Mouse (Mus musculus) G1E (cell line): Measurements from ENCODE around the gene Opa1.

Experiments
- CTCF ChIP-seq: IDR thresholded peaks from 2 replicates; pipeline ENCODE4 v1.5.1; 2012; ENCODE audit warnings: low read depth, low read length, inconsistent platforms, mixed read lengths
- GATA1 ChIP-seq: IDR thresholded peaks from 2 replicates; pipeline ENCODE4 v1.6.1; 2012; ENCODE audit warnings: borderline replicate concordance, low read length, inconsistent platforms, mixed read lengths
- GATA2 ChIP-seq: IDR thresholded peaks from 2 replicates; pipeline ENCODE4 v1.6.1; 2012; ENCODE audit warnings: low read depth, low read length, inconsistent platforms, borderline replicate concordance
- POLR2AphosphoS5 ChIP-seq: IDR thresholded peaks from 2 replicates; pipeline ENCODE4 v1.6.1; 2012; ENCODE audit warnings: low read depth, low read length, inconsistent platforms; ENCODE audit not compliant: insufficient replicate concordance
- TAL1 ChIP-seq: conservative IDR thresholded peaks from 2 replicates; pipeline ENCODE4 v1.6.1; 2012; ENCODE audit warnings: low read depth, low read length, inconsistent platforms, mixed read lengths

DNA sequence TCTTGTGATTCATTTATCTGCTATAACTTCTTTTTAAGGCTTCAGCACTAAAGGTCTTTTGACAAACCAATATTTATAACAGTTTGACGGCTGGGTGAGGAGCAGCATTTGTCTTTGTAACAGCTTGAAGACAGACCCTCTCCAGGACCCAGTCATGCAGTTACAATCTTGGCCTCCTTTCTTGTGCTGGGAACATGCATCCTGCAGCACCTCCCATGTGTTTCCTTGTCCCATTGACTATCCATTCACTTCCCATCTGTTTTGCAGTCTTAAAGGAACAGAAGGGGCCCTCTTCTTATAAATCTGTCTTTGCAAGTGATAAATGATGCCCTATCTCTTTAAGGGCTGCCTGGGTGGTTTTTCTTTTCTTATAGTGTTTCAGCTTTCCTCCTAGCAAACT is 63.2 kb downstream of the Opa1 start:
- no peak for TF ChIP-seq CTCF
- TF ChIP-seq TAL1 = no peak
- TF ChIP-seq GATA1 = no peak
- TF ChIP-seq GATA2 = no peak
- no peak for TF ChIP-seq POLR2AphosphoS5
